Mouse (Mus musculus): ENCODE results near the gene Pigk.

The Pigk gene

GRCm38 (mm10) chr3:152936313-152936712 lies 222.4 kb downstream of the Pigk start:
- DNase-seq (ENCODE audit: low spot score), result no peak

DNA sequence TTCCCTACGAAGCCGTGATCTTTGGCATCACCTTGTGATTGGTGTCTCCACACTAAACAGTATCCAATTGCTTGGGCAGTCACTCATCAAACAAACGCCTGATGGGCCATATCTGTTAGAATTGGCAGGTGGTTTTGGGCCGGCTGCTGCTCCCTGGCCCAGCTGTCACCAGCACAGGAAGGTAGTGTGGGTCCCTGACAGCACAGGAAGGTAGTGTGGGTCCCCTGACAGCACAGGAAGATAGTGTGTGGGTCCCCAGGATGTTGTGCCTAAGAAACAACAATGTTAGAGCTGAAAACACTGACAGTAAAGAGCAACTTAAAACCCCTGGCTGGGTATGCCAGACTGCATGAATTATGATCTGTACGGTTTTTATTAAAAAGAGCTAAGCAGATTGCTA lies 227.8 kb downstream of the Pigk start:
- DNase-seq (ENCODE audit: low spot score), result no peak

DNA sequence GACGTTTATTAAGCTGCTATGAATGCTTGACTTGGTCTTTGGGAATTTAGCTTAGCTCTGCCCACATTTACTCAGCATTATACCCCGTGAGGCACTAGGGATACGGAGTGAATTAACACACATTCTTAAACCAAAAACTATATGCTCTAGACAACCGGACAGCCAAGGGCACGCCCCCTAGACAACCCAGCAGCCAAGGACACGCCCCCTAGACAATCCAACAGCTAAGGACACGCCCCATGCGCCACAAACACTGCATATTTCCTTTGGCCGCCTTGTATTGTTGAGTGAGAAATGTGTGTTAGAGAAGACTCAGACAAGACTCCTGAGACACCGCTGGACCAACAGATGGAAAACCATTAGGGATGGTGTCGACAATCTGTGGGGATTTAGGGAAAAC lies 229.1 kb downstream of the Pigk start:
- no peak for DNase-seq (ENCODE audit: low spot score)

DNA sequence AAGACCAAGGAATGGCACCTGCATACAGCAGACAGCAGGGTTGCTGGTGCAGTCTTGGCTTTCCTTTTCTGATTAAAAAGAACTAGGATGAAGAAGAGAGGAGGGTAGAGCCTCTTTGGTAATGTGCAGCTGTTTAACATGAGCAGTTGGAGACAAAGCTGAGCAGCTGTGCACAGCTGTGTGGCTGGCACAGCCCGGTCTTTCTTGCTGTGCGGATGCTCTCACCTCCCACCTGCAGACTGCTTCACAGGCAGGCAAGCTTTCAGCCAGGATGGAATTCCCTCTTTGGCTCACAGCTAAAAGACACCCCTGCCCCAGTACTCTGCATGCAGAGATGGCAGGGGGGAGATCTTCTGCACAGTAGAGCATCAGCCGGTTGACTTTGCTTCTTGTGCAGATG lies 230.9 kb downstream of the Pigk start:
- no peak for DNase-seq (ENCODE audit: low spot score)

GRCm38 (mm10) chr3:152947031-152947640 lies 233.2 kb downstream of the Pigk start:
- DNase-seq (ENCODE audit: low spot score), result no peak

GRCm38 (mm10) chr3:152948556-152948955 lies 234.7 kb downstream of the Pigk start:
- no peak for DNase-seq (ENCODE audit: low spot score)

- DNase-seq (ENCODE audit: low spot score), result no peak
Observed at GRCm38 (mm10) chr3:152949233-152949777, 235.4 kb downstream of the Pigk start.

- no peak for DNase-seq (ENCODE audit: low spot score)
Observed at GRCm38 (mm10) chr3:152950299-152950698, 236.4 kb downstream of the Pigk start.

GRCm38 (mm10) chr3:152950914-152951313 lies 237.0 kb downstream of the Pigk start:
- DNase-seq (ENCODE audit: low spot score), result no peak

DNA sequence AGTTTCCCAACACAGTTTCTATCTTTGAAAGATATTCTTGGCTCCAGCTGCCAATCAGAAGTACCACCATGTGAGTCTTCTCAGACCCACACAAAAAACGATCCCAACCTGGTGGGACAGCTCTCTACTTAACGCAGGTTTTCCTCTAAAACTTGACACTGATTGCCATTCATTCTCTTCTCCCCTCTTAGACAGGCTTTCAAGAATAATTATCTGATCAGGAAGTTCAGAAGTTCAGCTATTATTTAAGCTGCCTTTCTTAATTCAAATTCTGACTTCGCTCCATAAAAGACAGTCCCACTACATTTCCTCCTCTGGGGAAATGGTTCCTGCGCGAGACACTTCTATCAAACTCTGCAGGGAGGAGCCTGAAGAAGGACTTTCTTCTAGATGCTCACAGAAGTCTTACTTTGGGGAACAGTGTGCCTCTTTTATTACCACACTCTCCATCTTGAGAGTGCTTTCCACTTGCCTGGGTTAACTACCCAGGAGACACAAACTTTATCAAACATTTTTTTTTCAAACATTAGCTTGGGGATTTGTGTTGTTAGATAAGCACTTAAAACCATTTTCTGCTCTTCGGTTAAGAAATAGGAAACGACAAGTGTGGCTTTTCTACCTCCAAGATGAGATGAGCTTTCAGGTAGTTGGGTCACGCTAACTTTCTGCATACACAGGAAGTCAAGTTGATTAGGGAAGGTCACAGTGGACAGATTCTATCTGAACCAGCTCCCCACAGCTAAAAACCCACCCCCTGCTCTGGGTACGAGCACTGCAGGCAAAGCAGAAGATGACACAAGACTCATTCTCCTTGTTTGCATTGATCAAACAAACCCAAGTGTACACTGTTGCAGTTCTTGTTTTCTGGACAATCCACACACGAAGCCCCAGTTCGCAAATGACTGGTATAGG lies 238.0 kb downstream of the Pigk start:
- no peak for DNase-seq (ENCODE audit: low spot score)

- no peak for DNase-seq (ENCODE audit: low spot score)
Observed at GRCm38 (mm10) chr3:152956038-152956437, 242.1 kb downstream of the Pigk start.

GRCm38 (mm10) chr3:152956771-152957170 lies 242.9 kb downstream of the Pigk start:
- no peak for DNase-seq (ENCODE audit: low spot score)

- DNase-seq (ENCODE audit: low spot score), result no peak
Observed at GRCm38 (mm10) chr3:152958358-152959150, 244.7 kb downstream of the Pigk start.

GRCm38 (mm10) chr3:152961855-152962376 lies 248.0 kb downstream of the Pigk start:
- no peak for DNase-seq (ENCODE audit: low spot score)

DNA sequence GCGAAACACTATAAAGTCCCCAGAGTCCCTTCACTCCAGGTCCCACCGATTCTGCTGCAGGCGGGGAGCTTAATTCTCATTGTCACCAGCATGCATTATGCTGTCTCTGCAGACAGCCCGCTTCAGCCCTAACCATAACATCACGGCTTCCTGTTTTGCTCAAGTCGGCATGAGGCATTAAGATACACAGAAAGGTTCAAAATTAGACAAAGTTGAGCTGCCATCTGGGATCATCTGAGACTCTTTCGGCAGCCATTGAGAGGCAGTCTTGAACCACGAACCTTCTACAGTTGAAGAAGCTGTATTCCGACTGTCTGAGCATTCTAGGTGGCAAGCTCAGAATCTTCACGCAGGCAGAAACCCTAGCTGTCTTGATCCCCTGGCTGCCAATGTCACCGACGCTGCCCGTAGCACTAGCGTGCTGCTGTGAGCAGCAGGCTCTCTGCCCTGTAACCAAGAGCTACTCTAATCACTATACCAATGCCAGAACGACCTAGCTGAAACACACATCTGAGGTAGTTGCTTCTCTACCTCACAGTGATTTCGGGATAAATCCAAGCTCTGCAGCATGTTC lies 256.0 kb downstream of the Pigk start:
- DNase-seq (ENCODE audit: low spot score), result no peak

GRCm38 (mm10) chr3:152971373-152971772 lies 257.5 kb downstream of the Pigk start:
- no peak for DNase-seq (ENCODE audit: low spot score)

DNA sequence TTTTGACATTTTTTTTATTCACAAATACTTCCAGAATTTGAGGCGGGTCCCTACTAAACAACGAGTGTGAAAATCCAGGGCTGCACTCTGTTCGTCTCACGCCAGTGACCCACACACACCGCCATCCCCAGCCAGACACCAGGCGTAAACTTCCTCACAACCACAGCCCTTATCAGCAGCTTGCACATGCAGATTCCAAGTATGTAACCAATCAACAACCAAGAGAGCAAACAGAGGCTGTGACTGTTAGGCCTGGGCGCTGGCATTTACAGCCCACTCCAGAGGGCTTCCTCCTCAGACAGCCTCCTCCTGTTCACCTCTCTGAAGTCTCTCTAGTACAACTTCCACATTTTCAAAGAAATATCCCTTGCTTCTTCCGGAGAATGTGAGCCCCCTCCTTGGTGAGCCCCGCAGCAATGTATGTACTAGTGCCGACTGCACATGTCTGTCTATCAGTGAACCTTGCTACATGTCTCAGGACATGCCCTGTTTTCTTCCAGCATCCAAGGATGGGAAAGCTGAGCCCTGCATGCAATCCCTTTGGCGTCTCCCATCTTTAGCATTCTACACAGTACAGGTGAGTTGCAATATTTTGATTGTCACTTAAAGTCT lies 265.7 kb downstream of the Pigk start:
- DNase-seq (ENCODE audit: low spot score), result no peak

DNA sequence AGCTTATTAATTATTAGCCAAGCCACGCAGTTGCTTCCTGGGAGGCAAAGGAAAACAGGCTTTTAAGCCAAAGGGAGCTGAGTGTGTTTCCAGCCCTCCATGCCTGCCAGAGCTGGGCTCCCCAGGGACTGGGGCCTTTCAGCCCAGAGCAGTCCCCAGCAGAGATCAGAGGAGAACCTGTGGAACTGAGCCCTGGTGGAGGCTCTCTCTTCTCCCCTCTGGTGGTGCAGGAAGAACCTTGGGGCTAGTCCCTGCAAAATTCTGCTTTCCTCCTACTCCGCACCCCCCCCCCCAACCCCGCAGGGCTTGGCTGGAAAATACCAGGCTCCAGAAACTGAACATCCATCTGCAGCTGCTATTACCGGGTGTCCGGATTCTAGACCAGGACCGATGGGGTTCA lies 266.5 kb downstream of the Pigk start:
- DNase-seq (ENCODE audit: low spot score), result no peak

DNA sequence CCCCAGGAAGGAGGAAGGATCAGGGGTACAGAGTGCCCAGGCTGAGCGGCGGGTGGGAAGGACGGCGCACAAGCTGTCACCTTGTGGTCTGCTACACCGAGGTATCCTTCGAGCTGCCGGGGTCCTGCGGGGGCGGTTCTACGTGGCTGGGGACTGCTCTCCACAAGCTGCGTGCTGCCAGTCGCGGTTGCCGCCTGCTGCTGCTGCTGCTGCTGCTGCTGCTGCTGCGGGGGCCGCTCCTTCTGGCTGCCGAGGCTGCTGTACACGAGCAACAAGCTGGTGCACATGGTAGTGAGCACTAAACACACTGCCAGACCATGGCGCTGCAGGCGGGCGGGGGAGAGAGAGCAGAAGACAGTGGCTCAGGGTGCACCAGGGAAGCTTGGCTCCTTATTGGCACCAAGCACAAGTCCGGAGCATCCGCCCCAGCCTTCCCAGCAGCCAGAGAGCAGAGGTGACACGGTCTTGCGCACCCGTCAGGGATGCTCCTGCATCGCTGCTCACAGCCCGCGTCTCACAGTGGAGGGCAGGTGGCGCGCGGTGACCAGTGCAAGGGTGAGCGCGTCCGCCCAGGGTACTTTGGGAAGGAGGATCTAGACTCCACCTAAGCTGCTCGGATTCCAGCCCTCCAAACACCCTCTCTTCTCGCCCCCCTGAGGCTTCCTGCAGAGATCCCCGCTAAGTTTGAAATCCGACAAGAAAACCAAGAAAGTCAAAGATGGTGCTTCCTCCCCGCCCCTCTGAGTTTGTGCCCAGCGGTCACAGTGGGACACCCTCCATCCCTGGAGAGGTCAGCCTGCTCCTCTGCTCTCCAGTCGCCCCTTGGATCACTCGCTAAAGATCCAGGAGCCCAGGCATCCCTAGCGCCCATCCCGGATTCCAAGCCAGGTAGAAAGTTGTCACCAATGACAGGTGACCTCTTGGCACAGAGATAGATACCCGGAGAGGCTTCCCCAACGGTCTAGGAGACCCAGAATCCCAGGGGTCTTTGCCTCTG lies 267.4 kb downstream of the Pigk start:
- no peak for DNase-seq (ENCODE audit: low spot score)

GRCm38 (mm10) chr3:152981988-152982387 lies 268.1 kb downstream of the Pigk start, which contains the start of gene St6galnac5:
St6galnac5 (minus strand) TSS chr3:152982246.
- no peak for DNase-seq (ENCODE audit: low spot score)
